Mouse (Mus musculus): ENCODE results near the gene Ankdd1b. TPM values are rescaled to one million over a fixed set of nuclear protein-coding genes. Genes with fewer than 3 reads are reported as not detected.

The Ankdd1b gene
- polyA plus RNA-seq, 1 experiment = not detected

DNA sequence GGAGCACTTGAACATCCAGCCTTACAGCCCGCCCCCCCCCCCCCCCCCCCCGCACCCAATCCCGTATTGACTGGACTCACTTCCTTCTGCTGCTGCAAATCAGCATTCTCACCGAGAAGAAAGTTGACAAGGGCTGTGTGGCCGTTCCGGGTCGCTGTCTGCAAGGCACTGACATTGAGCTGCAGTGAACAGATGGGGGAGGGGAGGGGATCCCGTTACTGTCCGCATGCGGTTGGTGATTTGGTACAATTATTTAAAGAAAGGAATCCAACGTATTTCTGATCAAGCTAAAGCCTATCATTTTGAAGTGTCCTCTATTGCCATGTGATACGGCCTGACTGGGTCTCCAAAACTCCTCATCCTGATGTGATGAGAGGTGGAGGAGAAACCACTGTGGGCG is 35.2 kb downstream of the Ankdd1b start:
- Histone ChIP-seq H3K4me1 (ENCODE audit: control insufficient read depth, insufficient read depth, low read length) (peaks cover 32% of the 10 kb centered on the region), H3K27ac (ENCODE audit: insufficient read depth, low read depth, low read length) (no peak overlapping the region), H3K4me3 (ENCODE audit: insufficient read depth, low read length) (no peak overlapping the region)
- no peak for TF ChIP-seq CTCF (IDR thresholded peaks at IDR 0.05; ENCODE audit: low read depth, low read length)
- no peak for TF ChIP-seq POLR2A (IDR thresholded peaks at IDR 0.05; ENCODE audit: borderline replicate concordance, low read depth, low read length)

GRCm38 (mm10) chr13:96434899-96435331 is 36.1 kb downstream of the Ankdd1b start:
- Histone ChIP-seq H3K4me1 (ENCODE audit: control insufficient read depth, insufficient read depth, low read length) (peaks cover 32% of the 10 kb centered on the region), H3K4me3 (ENCODE audit: insufficient read depth, low read length) (no peak overlapping the region), H3K27ac (ENCODE audit: insufficient read depth, low read depth, low read length) (no peak overlapping the region)
- no peak for TF ChIP-seq POLR2A (IDR thresholded peaks at IDR 0.05; ENCODE audit: borderline replicate concordance, low read depth, low read length)

DNA sequence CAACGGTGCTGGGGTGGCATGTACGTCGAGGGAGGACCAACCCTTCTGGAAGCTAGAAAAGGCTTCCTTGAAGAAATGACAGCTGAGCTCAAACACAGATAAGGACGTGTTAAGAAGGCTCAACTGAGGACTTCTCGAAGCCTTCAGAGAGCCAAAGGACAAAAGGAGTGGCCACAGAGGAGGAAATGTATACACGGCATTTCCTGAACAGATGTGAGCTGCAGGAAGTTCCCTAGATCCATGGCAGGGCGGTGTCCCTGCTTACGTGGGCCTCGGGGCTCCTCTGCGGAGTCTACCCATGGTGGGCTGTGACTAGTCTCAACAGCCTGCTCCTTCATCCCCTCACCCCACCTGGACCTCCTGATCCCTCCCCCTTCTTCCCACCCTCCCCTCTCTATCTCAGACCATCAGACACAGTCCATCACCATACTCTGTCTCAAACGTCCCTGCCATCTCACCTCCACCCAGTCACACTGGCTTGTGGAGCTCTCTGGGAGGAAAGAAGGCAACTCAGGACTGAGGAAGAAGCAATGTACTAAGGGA is 37.3 kb downstream of the Ankdd1b start:
- H3K4me1 ChIP-seq (ENCODE audit: control insufficient read depth, insufficient read depth, low read length) = peaks cover 32% of the 10 kb centered on the region
- no peak overlapping the region for H3K27ac ChIP-seq (ENCODE audit: insufficient read depth, low read depth, low read length)
- TF ChIP-seq CTCF (IDR thresholded peaks at IDR 0.05; ENCODE audit: low read depth, low read length) (no peak), POLR2A (IDR thresholded peaks at IDR 0.05; ENCODE audit: borderline replicate concordance, low read depth, low read length) (no peak)
- H3K4me3 ChIP-seq (ENCODE audit: insufficient read depth, low read length) = no peak overlapping the region

- H3K4me1 ChIP-seq (ENCODE audit: control insufficient read depth, insufficient read depth, low read length) = peaks cover 32% of the 10 kb centered on the region
- no peak overlapping the region for H3K4me3 ChIP-seq (ENCODE audit: insufficient read depth, low read length)
- no peak for TF ChIP-seq POLR2A (IDR thresholded peaks at IDR 0.05; ENCODE audit: borderline replicate concordance, low read depth, low read length)
- no peak for TF ChIP-seq CTCF (IDR thresholded peaks at IDR 0.05; ENCODE audit: low read depth, low read length)
- H3K27ac ChIP-seq (ENCODE audit: insufficient read depth, low read depth, low read length) = no peak overlapping the region
Measured at GRCm38 (mm10) chr13:96433041-96433440, 38.0 kb downstream of the Ankdd1b start.

- TF ChIP-seq POLR2A (IDR thresholded peaks at IDR 0.05; ENCODE audit: borderline replicate concordance, low read depth, low read length) (no peak), CTCF (IDR thresholded peaks at IDR 0.05; ENCODE audit: low read depth, low read length) (no peak)
- peaks cover 30% of the 10 kb centered on the region for H3K4me1 ChIP-seq (ENCODE audit: control insufficient read depth, insufficient read depth, low read length)
- no peak overlapping the region for H3K27ac ChIP-seq (ENCODE audit: insufficient read depth, low read depth, low read length)
- H3K4me3 ChIP-seq (ENCODE audit: insufficient read depth, low read length) = no peak overlapping the region
Measured at GRCm38 (mm10) chr13:96432376-96432811, 38.6 kb downstream of the Ankdd1b start.

GRCm38 (mm10) chr13:96431595-96432156 is 39.3 kb downstream of the Ankdd1b start:
- H3K4me3 ChIP-seq (ENCODE audit: insufficient read depth, low read length) = no peak overlapping the region
- H3K27ac ChIP-seq (ENCODE audit: insufficient read depth, low read depth, low read length) = no peak overlapping the region
- peak; percentile 78 for TF ChIP-seq CTCF (IDR thresholded peaks at IDR 0.05; ENCODE audit: low read depth, low read length)
- TF ChIP-seq POLR2A (IDR thresholded peaks at IDR 0.05; ENCODE audit: borderline replicate concordance, low read depth, low read length) = no peak
- H3K4me1 ChIP-seq (ENCODE audit: control insufficient read depth, insufficient read depth, low read length) = peaks cover 27% of the 10 kb centered on the region

DNA sequence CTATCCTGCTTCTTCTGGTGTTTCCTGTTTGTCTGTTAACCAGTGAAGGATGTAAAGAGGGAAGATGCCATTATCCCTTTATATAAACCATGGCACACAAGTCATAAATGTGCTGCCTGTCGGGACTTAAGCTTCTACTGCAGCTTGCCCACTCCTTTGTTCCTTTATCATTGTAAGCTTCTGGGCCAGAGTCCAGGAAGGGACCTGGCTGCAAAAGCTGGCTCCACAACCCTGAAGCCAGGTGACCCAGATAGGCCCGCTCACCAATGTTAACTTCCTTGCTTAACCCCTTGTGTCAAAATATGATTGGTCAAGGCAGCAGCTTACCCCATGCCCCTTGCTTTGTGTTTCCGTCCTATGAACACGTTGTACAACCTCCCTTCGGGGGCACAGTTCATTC is 42.5 kb downstream of the Ankdd1b start:
- TF ChIP-seq POLR2A (IDR thresholded peaks at IDR 0.05; ENCODE audit: borderline replicate concordance, low read depth, low read length) (no peak), CTCF (IDR thresholded peaks at IDR 0.05; ENCODE audit: low read depth, low read length) (no peak)
- H3K4me3 ChIP-seq (ENCODE audit: insufficient read depth, low read length) = no peak overlapping the region
- H3K4me1 ChIP-seq (ENCODE audit: control insufficient read depth, insufficient read depth, low read length) = peaks cover 11% of the 10 kb centered on the region
- H3K27ac ChIP-seq (ENCODE audit: insufficient read depth, low read depth, low read length) = no peak overlapping the region

DNA sequence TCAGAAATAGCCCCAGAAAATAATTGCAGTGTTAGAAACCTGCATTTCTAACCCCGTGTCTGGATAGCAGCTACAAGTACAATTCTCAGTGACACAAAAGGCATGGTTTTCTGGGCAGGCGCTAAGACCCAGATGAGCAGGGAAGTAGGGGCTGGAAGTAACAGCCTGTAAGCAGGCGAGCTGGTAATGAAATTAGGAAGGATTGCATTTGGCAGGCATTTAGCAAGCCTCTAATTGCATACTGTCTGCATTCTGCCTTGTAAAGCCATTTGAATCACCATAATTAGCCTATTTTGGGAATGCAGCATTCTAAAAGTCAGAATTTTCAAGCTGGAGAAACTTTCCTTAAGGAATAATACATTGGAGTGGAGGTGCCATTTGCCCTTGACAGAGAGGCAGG is 45.0 kb downstream of the Ankdd1b start:
- TF ChIP-seq POLR2A (IDR thresholded peaks at IDR 0.05; ENCODE audit: borderline replicate concordance, low read depth, low read length) (no peak), CTCF (IDR thresholded peaks at IDR 0.05; ENCODE audit: low read depth, low read length) (no peak)
- Histone ChIP-seq H3K27ac (ENCODE audit: insufficient read depth, low read depth, low read length) (no peak overlapping the region), H3K4me1 (ENCODE audit: control insufficient read depth, insufficient read depth, low read length) (no peaks in the 10 kb centered on the region), H3K4me3 (ENCODE audit: insufficient read depth, low read length) (no peak overlapping the region)

DNA sequence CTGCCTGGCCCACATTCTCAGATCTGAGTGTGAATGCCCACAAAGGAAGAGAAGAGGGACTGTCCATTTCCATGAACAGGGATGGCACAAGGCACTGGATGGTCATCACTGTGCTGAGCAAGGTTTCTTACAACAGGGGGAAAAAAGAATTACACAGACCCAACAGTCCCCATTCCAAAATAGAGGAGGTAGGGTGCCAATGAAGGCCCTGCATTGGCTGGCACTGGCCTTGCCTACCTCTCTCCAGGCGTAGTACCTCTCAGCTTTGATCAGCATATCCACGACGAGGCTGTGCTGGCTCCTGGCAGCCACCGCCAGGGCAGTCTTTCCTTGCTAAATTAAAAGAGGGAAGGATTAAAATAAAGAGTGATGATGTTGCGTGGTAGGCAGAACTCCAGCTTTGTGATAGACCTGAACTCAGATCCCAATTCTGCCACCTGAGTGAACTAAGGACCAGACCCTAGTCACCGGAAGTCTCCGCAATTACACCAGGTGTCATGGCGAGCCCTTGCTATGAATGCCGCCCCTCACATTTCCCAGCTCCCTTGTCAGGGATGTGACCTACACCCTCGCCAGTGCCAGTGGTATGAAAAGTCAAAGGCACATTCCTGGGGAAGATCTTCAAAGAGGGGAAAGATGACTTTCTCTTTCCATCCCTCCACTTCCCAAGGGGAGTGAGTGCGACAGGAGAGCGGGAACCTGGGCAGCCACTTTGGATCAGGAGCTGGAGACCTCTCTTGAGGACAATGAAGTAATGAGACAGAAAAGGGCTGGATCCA is 46.3 kb downstream of the Ankdd1b start:
- no peaks in the 10 kb centered on the region for H3K4me1 ChIP-seq (ENCODE audit: control insufficient read depth, insufficient read depth, low read length)

DNA sequence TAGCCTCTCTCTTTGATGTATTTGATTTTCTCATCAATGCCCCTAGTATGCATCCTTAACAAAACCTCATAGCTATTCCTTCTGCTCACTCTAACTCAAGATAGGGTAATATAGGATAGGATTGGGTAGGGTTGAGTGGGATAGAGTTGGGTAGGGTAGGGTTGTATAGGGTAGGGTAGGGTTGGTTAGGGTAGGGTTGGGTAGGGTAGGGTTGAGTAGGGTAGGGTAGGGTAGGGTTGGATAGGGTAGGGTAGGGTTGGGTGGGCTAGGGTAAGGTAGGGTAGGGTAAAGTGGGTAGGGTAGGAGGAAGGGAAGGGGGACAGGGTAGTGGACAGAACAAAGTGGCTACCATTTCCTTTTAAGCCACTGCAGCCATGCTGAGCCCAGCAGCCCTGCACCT is 49.8 kb downstream of the Ankdd1b start:
- Histone ChIP-seq H3K4me3 (ENCODE audit: insufficient read depth, low read length) (no peak overlapping the region), H3K4me1 (ENCODE audit: control insufficient read depth, insufficient read depth, low read length) (no peaks in the 10 kb centered on the region), H3K27ac (ENCODE audit: insufficient read depth, low read depth, low read length) (no peak overlapping the region)
- TF ChIP-seq POLR2A (IDR thresholded peaks at IDR 0.05; ENCODE audit: borderline replicate concordance, low read depth, low read length) (no peak), CTCF (IDR thresholded peaks at IDR 0.05; ENCODE audit: low read depth, low read length) (no peak)

More for the DNA sequence above, 46.3 kb downstream of the Ankdd1b start:
- no peak overlapping the region for H3K27ac ChIP-seq (ENCODE audit: insufficient read depth, low read depth, low read length)
- TF ChIP-seq POLR2A (IDR thresholded peaks at IDR 0.05; ENCODE audit: borderline replicate concordance, low read depth, low read length) = no peak
- no peak for TF ChIP-seq CTCF (IDR thresholded peaks at IDR 0.05; ENCODE audit: low read depth, low read length)
- H3K4me3 ChIP-seq (ENCODE audit: insufficient read depth, low read length) = no peak overlapping the region

All from bone marrow macrophage, adult 2 months (primary cell).